Mouse (Mus musculus) ES-Bruce4 (cell line): ENCODE measurements around the gene Elovl6. TPM values are rescaled to one million over a fixed set of nuclear protein-coding genes. Genes with fewer than 3 reads are reported as not detected.

ENCODE experiments used
- H3K27ac ChIP-seq: 2 replicates; pipeline ENCODE4 v1.5.1; 2012; ENCODE audit warnings: low read length, inconsistent platforms; ENCODE audit not compliant: insufficient read depth
- H3K27me3 ChIP-seq: 2 replicates; pipeline ENCODE4 v1.6.1; 2012; ENCODE audit warnings: mild to moderate bottlenecking, low read length, inconsistent platforms; ENCODE audit not compliant: control insufficient read depth, poor library complexity, insufficient read depth, severe bottlenecking
- H3K36me3 ChIP-seq: 2 replicates; pipeline ENCODE4 v1.6.1; 2012; ENCODE audit warnings: inconsistent platforms, mild to moderate bottlenecking, low read length, moderate library complexity; ENCODE audit not compliant: control insufficient read depth, poor library complexity, insufficient read depth, severe bottlenecking
- H3K4me1 ChIP-seq: one replicate; pipeline ENCODE4 v1.8.1; 2011; ENCODE audit warnings: low read length; ENCODE audit not compliant: control insufficient read depth, insufficient read depth
- H3K4me3 ChIP-seq: 2 replicates; pipeline ENCODE4 v1.5.1; 2011; ENCODE audit warnings: low read depth, mild to moderate bottlenecking, low read length
- H3K9ac ChIP-seq: 2 replicates; pipeline ENCODE4 v1.6.1; 2012; ENCODE audit warnings: low read depth, mild to moderate bottlenecking, inconsistent platforms; ENCODE audit not compliant: poor library complexity, severe bottlenecking
- H3K9me3 ChIP-seq: replicated peaks from 2 replicates; pipeline ENCODE4 v1.6.1; 2012; ENCODE audit warnings: mild to moderate bottlenecking, low read length, inconsistent platforms; ENCODE audit not compliant: control insufficient read depth, poor library complexity, insufficient read depth, severe bottlenecking
- CTCF ChIP-seq: IDR thresholded peaks from one replicate; pipeline ENCODE4 v1.8.1; 2011; ENCODE audit warnings: low read depth, low read length
- EP300 ChIP-seq: IDR thresholded peaks from 2 replicates; pipeline ENCODE4 v1.6.1; 2011; ENCODE audit warnings: low read depth, low read length; ENCODE audit not compliant: insufficient read depth
- POLR2A ChIP-seq: IDR thresholded peaks from one replicate; pipeline ENCODE4 v1.8.1; 2011; ENCODE audit warnings: low read length; ENCODE audit not compliant: insufficient read depth
- polyA plus RNA-seq: library from polyadenylated mRNA; stranded (reverse); fragments of >200 nt; gene quantifications from 2 replicates; pipeline ENCODE4 v1.2.4, GENCODE M21; 2011; ENCODE audit warnings: low read depth; ENCODE audit not compliant: missing spikeins, insufficient read depth, insufficient read length

Gene Elovl6
- polyA plus RNA-seq, 1 experiment: 124 TPM

DNA sequence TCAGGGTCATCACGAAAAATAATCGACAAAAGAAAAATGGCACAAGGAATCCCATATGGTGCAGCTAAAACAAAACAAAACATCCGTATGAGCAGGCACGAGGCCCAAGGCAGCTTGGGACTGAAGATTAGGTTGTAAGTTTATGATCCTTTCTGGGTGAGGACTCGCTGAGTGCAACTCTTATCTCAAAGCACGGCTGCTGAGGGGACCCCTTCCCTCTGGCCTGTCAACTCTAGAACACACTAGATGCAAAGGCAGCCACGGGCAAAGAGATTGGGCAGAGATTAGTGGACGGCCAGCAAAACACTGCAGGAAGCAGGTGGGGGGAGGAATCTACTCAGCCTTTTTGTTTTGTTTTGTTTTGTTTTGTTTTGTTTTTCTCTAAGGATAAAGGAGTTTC lies 101.4 kb downstream of the Elovl6 start:
- Histone ChIP-seq H3K9ac (no peak overlapping the region), H3K4me3 (no peak overlapping the region), H3K27me3 (no peaks in the 10 kb centered on the region), H3K36me3 (peaks cover 72% of the 10 kb centered on the region), H3K4me1 (no peaks in the 10 kb centered on the region), H3K9me3 (no peaks in the 10 kb centered on the region), H3K27ac (no peak overlapping the region)
- TF ChIP-seq POLR2A (no peak), EP300 (no peak), CTCF (no peak)

DNA sequence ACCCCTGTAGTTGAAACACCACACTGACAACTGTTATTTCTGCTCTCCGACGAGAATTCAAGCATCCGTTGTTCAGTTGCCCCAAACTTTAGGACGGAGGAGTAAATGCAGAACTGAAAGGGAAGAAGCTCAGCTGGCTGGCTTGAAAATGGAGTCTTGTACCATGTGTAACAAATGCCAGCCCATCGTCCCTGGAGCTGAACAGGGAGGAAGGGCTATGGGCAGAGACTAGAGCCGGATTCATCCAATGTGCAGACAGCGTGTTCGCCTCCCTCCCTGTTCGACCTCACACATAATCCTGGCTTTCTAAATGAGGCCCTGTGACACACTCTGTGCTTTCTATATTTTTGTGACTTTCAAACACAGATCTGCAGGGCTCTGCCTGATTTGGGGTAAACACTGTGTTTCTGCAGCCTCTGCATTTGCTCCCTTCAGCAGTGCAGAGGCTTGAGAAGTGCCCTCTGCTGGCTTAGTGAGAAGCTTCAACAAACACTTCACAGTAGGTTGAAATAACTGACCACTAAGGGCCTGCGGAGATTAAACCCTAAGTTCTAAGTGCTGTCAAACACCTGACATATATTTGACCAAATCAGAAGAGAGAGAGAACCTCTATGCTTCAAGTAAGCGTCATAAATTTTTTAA lies 102.2 kb downstream of the Elovl6 start:
- Histone ChIP-seq H3K4me1 (no peaks in the 10 kb centered on the region), H3K27ac (no peak overlapping the region), H3K4me3 (no peak overlapping the region), H3K36me3 (peaks cover 64% of the 10 kb centered on the region), H3K27me3 (no peaks in the 10 kb centered on the region), H3K9me3 (no peaks in the 10 kb centered on the region), H3K9ac (no peak overlapping the region)
- peak; percentile 2 for TF ChIP-seq CTCF
- TF ChIP-seq POLR2A: no peak

DNA sequence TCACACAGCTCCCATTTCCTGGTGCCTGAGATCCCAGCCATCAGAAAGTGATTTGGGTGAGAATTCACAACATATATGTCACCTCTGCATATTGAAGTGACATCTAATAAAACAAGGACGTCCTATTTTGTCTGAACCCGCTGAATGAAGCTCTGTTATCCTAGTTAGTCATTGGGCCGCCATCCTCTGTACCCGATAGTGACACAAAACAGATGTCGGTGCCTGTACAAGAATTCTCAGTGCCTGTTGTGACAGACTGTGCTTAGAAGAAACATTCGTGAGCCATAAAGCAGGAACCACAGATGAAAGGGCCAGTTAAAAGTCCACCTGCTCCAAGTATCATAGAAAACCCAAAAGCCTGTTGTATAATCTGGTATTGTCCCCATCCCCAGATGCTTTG lies 105.3 kb downstream of the Elovl6 start:
- no peak overlapping the region for H3K27ac ChIP-seq
- H3K9me3 ChIP-seq: no peaks in the 10 kb centered on the region
- H3K9ac ChIP-seq: no peak overlapping the region
- H3K4me3 ChIP-seq: no peak overlapping the region
- no peaks in the 10 kb centered on the region for H3K4me1 ChIP-seq
- TF ChIP-seq POLR2A: no peak
- TF ChIP-seq CTCF: no peak
- TF ChIP-seq EP300: no peak
- no peaks in the 10 kb centered on the region for H3K27me3 ChIP-seq
- H3K36me3 ChIP-seq: peaks cover 36% of the 10 kb centered on the region

DNA sequence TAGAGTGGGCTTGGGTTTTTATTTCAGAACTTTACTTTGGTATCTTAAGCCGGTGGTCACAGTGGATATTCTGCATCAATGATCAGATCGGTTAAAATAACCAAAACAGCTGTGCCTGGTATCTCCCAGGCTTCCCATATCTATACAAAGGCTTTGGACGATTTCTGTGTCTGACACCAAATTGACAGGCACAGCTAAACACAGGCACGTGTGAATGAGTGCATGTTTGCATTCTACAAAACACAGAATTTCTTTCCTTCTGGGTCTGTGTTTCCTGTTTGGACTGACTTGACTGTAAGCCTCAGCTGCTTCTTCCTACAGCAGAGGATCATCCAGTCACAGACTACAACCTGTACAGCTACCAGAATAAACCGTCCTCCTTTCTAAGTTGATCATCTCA lies 107.5 kb downstream of the Elovl6 start:
- H3K27ac ChIP-seq: no peak overlapping the region
- no peak overlapping the region for H3K4me3 ChIP-seq
- TF ChIP-seq EP300 (no peak), POLR2A (no peak)

DNA sequence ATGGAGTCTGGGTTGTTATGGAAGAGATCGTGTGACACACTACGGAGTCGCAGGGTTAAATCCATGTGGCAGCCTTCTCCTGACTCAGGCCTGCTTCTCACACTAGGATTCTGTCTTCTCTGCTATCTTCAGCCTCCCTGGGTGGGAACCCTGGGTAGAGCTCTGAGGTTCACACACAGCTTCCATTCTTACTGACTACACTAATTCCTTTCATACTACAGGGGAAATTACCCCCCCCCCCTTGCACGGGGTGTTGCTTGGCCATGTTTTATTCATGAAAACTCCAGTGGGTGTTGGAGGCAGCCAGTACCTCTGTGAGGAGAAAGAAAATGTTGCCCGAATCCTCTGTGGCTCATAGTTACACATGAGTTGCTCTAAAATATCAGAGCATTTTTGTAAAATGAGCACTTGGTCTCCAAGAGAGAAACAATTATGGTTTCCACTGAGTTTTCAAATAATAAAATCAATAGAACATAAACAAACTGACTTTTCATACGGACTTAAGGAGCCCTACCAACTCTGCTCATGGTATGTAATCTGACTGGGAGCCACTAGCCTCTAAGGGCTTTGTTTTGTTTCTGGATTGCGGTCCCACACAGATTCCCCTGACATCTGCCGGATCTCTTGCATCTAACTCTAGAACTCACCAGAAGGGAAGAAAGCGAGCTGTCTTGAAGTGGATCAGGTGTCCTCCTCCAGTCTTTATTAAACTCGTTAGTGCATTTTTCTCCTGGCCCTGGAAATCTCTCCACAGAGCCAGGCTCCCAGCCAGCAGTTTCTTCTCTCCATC lies 108.3 kb downstream of the Elovl6 start:
- H3K27ac ChIP-seq: no peak overlapping the region
- no peaks in the 10 kb centered on the region for H3K9me3 ChIP-seq
- H3K4me3 ChIP-seq: no peak overlapping the region
- peaks cover 17% of the 10 kb centered on the region for H3K36me3 ChIP-seq
- no peak overlapping the region for H3K9ac ChIP-seq
- no peak for TF ChIP-seq EP300
- no peak for TF ChIP-seq POLR2A
- no peak for TF ChIP-seq CTCF
- H3K27me3 ChIP-seq: no peaks in the 10 kb centered on the region
- H3K4me1 ChIP-seq: no peaks in the 10 kb centered on the region

More for the DNA sequence above, 107.5 kb downstream of the Elovl6 start:
- no peaks in the 10 kb centered on the region for H3K4me1 ChIP-seq
- no peaks in the 10 kb centered on the region for H3K9me3 ChIP-seq
- H3K36me3 ChIP-seq: peaks cover 17% of the 10 kb centered on the region
- H3K9ac ChIP-seq: no peak overlapping the region
- no peaks in the 10 kb centered on the region for H3K27me3 ChIP-seq

DNA sequence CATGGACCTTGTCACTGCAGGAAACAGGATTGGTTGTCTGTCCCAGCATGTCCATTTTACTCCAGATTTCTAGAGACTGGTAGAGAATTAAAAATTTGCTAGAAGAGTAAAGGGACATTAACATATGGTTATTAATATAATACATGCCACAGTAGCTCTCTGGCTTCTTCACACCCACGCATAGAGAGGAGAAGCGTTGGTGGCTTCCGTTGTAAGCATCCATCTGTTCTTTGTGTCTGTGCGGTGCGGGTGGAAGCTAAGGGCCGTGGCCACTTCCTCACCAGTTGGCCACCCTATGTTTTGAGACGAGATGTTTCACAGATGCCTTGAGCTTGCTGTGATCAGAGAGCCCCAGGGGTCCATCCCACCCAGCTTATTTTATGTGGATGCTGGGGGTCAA lies 109.5 kb downstream of the Elovl6 start:
- Histone ChIP-seq H3K36me3 (peaks cover 11% of the 10 kb centered on the region), H3K4me3 (no peak overlapping the region), H3K9ac (no peak overlapping the region), H3K4me1 (no peaks in the 10 kb centered on the region), H3K27me3 (no peaks in the 10 kb centered on the region), H3K27ac (no peak overlapping the region), H3K9me3 (no peaks in the 10 kb centered on the region)
- no peak for TF ChIP-seq EP300
- TF ChIP-seq CTCF: no peak
